ENCODE assay signal across 8 mouse cellular contexts in the genomic region with DNA sequence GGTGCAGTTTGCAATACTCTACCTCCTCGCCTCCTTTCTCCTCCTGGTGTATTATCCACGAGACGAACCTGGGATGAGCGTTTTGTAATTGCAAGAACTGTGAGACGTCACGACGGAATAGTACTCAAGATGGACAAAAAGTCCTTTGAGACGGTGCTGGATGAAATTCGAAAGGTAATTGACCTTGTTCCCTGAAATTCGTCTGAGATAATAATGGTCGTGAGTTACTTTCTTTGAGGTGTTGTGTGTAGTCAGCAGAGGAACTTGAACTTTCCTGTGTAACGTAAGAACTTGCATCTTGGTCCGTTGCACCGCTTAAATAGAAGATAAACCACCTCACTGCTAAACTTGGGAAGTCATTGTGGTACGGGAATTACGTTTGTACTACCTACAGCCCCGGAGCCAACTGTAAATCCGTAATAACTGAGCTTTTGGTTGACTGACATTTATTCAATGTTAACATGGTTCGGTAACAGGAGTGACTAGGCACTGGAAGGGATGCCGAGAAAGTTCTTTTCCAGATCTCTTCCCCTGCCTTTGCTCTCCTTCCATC. TPM values are rescaled to one million over a fixed set of nuclear protein-coding genes. Genes with fewer than 3 reads are reported as not detected.
DNase-seq lines count a peak whose midpoint lies in the region; ATAC-seq lines count a peak whose summit lies in the region.

No protein-coding gene starts in this region.

- ATAC-seq in lung, embryonic 15.5 days (ENCODE audit: borderline replicate concordance, extremely low read depth, low FRiP score, low TSS enrichment): no peak
- ATAC-seq in hindbrain, embryonic 11.5 days (ENCODE audit: low FRiP score): no peak
- no peak for ATAC-seq in midbrain, embryonic 14.5 days (ENCODE audit: low FRiP score, low TSS enrichment)

- H3K4me1 ChIP-seq in lung, embryonic 15.5 days: peaks cover 42% of the 10 kb centered on the region
- H3K4me1 ChIP-seq in hindbrain, embryonic 11.5 days (replicated peaks; ENCODE audit: control insufficient read depth, insufficient read depth, low read length): peaks cover 7% of the 10 kb centered on the region; the same call in 1 of the 2 replicates
- H3K4me1 ChIP-seq in midbrain, embryonic 14.5 days (ENCODE audit: control insufficient read depth, insufficient read depth, low read length): peaks cover 23% of the 10 kb centered on the region

- no peaks in the 10 kb centered on the region for H3K27me3 ChIP-seq in lung, embryonic 15.5 days
- no peaks in the 10 kb centered on the region for H3K27me3 ChIP-seq in hindbrain, embryonic 11.5 days (ENCODE audit: control insufficient read depth, insufficient read depth, low read length)
- no peaks in the 10 kb centered on the region for H3K27me3 ChIP-seq in midbrain, embryonic 14.5 days (ENCODE audit: control insufficient read depth, insufficient read depth, low read length)

- H3K9ac ChIP-seq in lung, embryonic 15.5 days: peak overlapping the region; percentile 94
- peak overlapping the region; percentile 91 for H3K9ac ChIP-seq in hindbrain, embryonic 11.5 days (ENCODE audit: low read depth, low read length)
- peak overlapping the region; percentile 88 for H3K9ac ChIP-seq in midbrain, embryonic 14.5 days (replicated peaks; ENCODE audit: low read length)

- H3K4me2 ChIP-seq in lung, embryonic 15.5 days: peak overlapping the region; percentile 58
- peak overlapping the region; percentile 65 for H3K4me2 ChIP-seq in hindbrain, embryonic 11.5 days (replicated peaks; ENCODE audit: low read depth, low read length)
- H3K4me2 ChIP-seq in midbrain, embryonic 14.5 days (ENCODE audit: low read length): peak overlapping the region; percentile 83

- H3K4me3 ChIP-seq in lung, embryonic 15.5 days: peak overlapping the region; percentile 97
- peak overlapping the region; percentile 66 for H3K4me3 ChIP-seq in hindbrain, embryonic 11.5 days (ENCODE audit: low read depth, low read length)
- H3K4me3 ChIP-seq in midbrain, embryonic 14.5 days (replicated peaks; ENCODE audit: low read depth, low read length): peak overlapping the region; percentile 83

- no peaks in the 10 kb centered on the region for H3K9me3 ChIP-seq in lung, embryonic 15.5 days
- no peaks in the 10 kb centered on the region for H3K9me3 ChIP-seq in hindbrain, embryonic 11.5 days (ENCODE audit: control insufficient read depth, low read length)
- H3K9me3 ChIP-seq in midbrain, embryonic 14.5 days (ENCODE audit: control insufficient read depth, low read length): no peaks in the 10 kb centered on the region

- no peak for DNase-seq in lung, postnatal 25 days (ENCODE audit: low spot score)
- DNase-seq in c-Kit-negative CD71-positive TER-119-positive erythroid progenitor cells, embryonic 14.5 days (ENCODE audit: low read depth, low spot score): peak; percentile 39
- DNase-seq in hindbrain, embryonic 11.5 days (ENCODE audit: low spot score): no peak
- DNase-seq in midbrain, embryonic 14.5 days: peak; percentile 17
- no peak for DNase-seq in left cerebral cortex, postnatal 25 days (ENCODE audit: low spot score in 2 of 2)
- DNase-seq in T-cell, adult 2 months (ENCODE audit: low spot score): no peak
- DNase-seq in layer of hippocampus, adult 18-20 months (ENCODE audit: low spot score in 2 of 2): no peak

- intact Hi-C loops in left cerebral cortex, postnatal 25 days (cut with DNase I): no loop called here

- WGBS in lung, embryonic 15.5 days: under 1% methylated on average over 20 of the region's 20 CpGs
- WGBS in hindbrain, embryonic 11.5 days: under 1% methylated on average over 20 of the region's 20 CpGs
- WGBS in midbrain, embryonic 14.5 days: under 1% methylated on average over 20 of the region's 20 CpGs

- peak overlapping the region; percentile 88 for H3K27ac ChIP-seq in lung, embryonic 15.5 days
- H3K27ac ChIP-seq in hindbrain, embryonic 11.5 days (ENCODE audit: low read depth, low read length): 0 out of 2 replicates have a peak overlapping the region, but pooled peaks have one; percentile 83
- H3K27ac ChIP-seq in midbrain, embryonic 14.5 days (replicated peaks; ENCODE audit: low read depth, low read length): peak overlapping the region; percentile 89; the same call in 1 of the 2 replicates

- H3K36me3 ChIP-seq in lung, embryonic 15.5 days: peaks cover 15% of the 10 kb centered on the region; the same call in 1 of the 2 replicates
- no peaks in the 10 kb centered on the region for H3K36me3 ChIP-seq in hindbrain, embryonic 11.5 days (ENCODE audit: control insufficient read depth, insufficient read depth, low read length)
- peaks cover 15% of the 10 kb centered on the region for H3K36me3 ChIP-seq in midbrain, embryonic 14.5 days (ENCODE audit: control insufficient read depth, insufficient read depth, low read length)

RNA-seq across cellular contexts. Expression of gene Proser1, which starts 0.8 kb away (rescaled TPM):
- polyA plus RNA-seq in lung, embryonic 15.5 days (2015; fragmentation: Nextera tagmentation; extraction: Ambion mirVana): 14.1 and 19.0 TPM in 2 replicates
- 25.5 and 30.2 TPM in 2 replicates for polyA plus RNA-seq in hindbrain, embryonic 11.5 days (2014; fragmentation: Nextera tagmentation; extraction: Ambion mirVana)
- polyA plus RNA-seq in midbrain, embryonic 14.5 days (2014; fragmentation: Nextera tagmentation; extraction: Ambion mirVana): 20.9 and 21.8 TPM in 2 replicates
- 10 to 100 TPM; 19.1 to 23.7 TPM for total RNA-seq in left cerebral cortex, postnatal 25 days (2021)
- 10 to 100 TPM; 21.1 to 21.6 TPM for total RNA-seq in layer of hippocampus, adult 18-20 months (2021)

RNA-seq across cellular contexts. Expression of gene Nhlrc3, which starts 1.1 kb away (rescaled TPM):
- 8.0 and 8.4 TPM in 2 replicates for polyA plus RNA-seq in lung, embryonic 15.5 days (2015; fragmentation: Nextera tagmentation; extraction: Ambion mirVana)
- 8.2 and 9.6 TPM in 2 replicates for polyA plus RNA-seq in hindbrain, embryonic 11.5 days (2014; fragmentation: Nextera tagmentation; extraction: Ambion mirVana)
- 7.9 and 10.0 TPM in 2 replicates for polyA plus RNA-seq in midbrain, embryonic 14.5 days (2014; fragmentation: Nextera tagmentation; extraction: Ambion mirVana)
- 1 to 10 TPM; 9.5 to 9.8 TPM for total RNA-seq in left cerebral cortex, postnatal 25 days (2021)
- 1 to 10 TPM; 8.3 to 8.6 TPM for total RNA-seq in layer of hippocampus, adult 18-20 months (2021)

RNA-seq across cellular contexts. Expression of gene Stoml3, which starts 24.2 kb away (rescaled TPM):
- polyA plus RNA-seq in lung, embryonic 15.5 days (2015; fragmentation: Nextera tagmentation; extraction: Ambion mirVana): 0.14 TPM in 1 of 2 replicates, not detected in the other
- polyA plus RNA-seq in hindbrain, embryonic 11.5 days (2014; fragmentation: Nextera tagmentation; extraction: Ambion mirVana): not detected in 2 replicates
- not detected in 2 replicates for polyA plus RNA-seq in midbrain, embryonic 14.5 days (2014; fragmentation: Nextera tagmentation; extraction: Ambion mirVana)
- total RNA-seq in left cerebral cortex, postnatal 25 days (2021): under 1 TPM in 1 of 2 experiments, not detected in 1; 0.32 TPM
- 1 to 10 TPM in 1 of 2 experiments, under 1 TPM in 1; 0.87 to 1.5 TPM for total RNA-seq in layer of hippocampus, adult 18-20 months (2021)

Comparison
In these comparisons a context has a peak if more than half of its experiments do, and no peak if none do; other contexts are left out.
1. DNase-seq: peak in c-Kit-negative CD71-positive TER-119-positive erythroid progenitor cells, embryonic 14.5 days (single experiment) and midbrain, embryonic 14.5 days (single experiment); none in lung, postnatal 25 days (single experiment), hindbrain, embryonic 11.5 days (single experiment), left cerebral cortex, postnatal 25 days (0 of 2), T-cell, adult 2 months (single experiment) and layer of hippocampus, adult 18-20 months (0 of 2).
2. Peak in every context shown above with its lines, with median percentiles within 50 percentile points of each other: H3K27ac ChIP-seq, H3K4me2 ChIP-seq, H3K4me3 ChIP-seq and H3K9ac ChIP-seq.